Mouse (Mus musculus) myocyte (in vitro differentiated cells): ENCODE measurements around the gene Cnot2.

Experiments used
- MAX ChIP-seq: IDR thresholded peaks from one replicate; pipeline ENCODE4 v1.6.1; 2011; ENCODE audit warnings: low read depth, mild to moderate bottlenecking, control low read depth
- MYOD1 ChIP-seq, 3 experiments: IDR thresholded peaks; one replicate each; pipeline ENCODE4 v1.6.1; 2011; ENCODE audit warnings: control low read depth in 2 of 3, low read depth in 2 of 3, mild to moderate bottlenecking in 2 of 3, moderate library complexity in 1 of 3; ENCODE audit not compliant: insufficient read length in 2 of 3, control insufficient read depth in 1 of 3
- MYOG ChIP-seq, 3 experiments: IDR thresholded peaks; one replicate each; pipeline ENCODE4 v1.6.1; 2011; ENCODE audit warnings: control low read depth in 2 of 3, low read depth in 2 of 3, mild to moderate bottlenecking in 2 of 3; ENCODE audit not compliant: insufficient read length in 2 of 3, control insufficient read depth in 1 of 3, insufficient read depth in 1 of 3
- POLR2A ChIP-seq: IDR thresholded peaks from one replicate; pipeline ENCODE4 v1.6.1; 2011; ENCODE audit warnings: low read depth, mild to moderate bottlenecking, control low read depth, moderate library complexity; ENCODE audit not compliant: insufficient read length
- POLR2AphosphoS2 ChIP-seq: IDR thresholded peaks from one replicate; pipeline ENCODE4 v1.6.1; 2011; ENCODE audit warnings: low read depth, control low read depth; ENCODE audit not compliant: insufficient read length
- USF1 ChIP-seq: IDR thresholded peaks from one replicate; pipeline ENCODE4 v1.6.1; 2011; ENCODE audit warnings: low read depth, mild to moderate bottlenecking, control low read depth, moderate library complexity

DNA sequence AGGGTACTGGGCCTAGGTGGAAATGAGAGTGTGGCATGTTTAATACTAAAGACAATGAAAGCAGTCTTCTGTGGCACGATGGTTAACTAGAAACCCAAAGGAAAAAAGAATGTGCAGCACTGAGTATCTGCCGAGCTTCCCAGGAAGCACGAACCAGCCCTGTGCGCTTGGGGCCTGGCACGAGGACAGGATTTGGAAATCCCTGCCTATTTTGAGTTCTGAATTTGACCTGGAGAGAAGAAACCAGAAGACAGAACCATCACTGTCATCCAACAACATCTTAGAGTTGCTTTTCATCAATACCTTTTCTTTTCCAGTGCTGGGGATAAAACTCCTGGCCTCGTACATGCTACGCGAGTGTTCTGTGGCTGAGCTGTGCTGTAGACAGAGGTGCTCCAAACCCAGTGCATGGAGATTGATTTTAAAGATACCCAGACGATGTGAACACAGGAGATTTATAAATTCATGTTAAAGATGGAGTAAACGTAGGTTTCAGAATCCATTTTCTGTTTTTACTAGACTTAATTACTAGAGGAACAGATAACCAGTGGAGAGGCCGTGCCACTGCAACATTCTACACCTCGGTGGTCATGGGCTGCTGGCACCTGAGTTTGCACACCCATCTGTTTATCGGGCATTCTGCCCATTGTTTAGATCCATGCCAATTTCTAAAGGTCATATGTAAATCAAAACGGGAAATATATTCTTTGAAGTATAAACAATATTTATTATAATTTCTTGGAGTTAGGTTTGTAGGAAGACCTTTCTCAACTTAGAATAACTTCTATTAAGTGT lies 17.9 kb upstream of the Cnot2 start:
- TF ChIP-seq POLR2A, result no peak
- TF ChIP-seq MYOD1 (IDR thresholded peaks at IDR 0.05; ENCODE audit: control insufficient read depth in 1 of 3, insufficient read length in 2 of 3, low read depth in 2 of 3), result no peak
- TF ChIP-seq MYOG (IDR thresholded peaks at IDR 0.05; ENCODE audit: control insufficient read depth in 1 of 3, insufficient read depth in 1 of 3, insufficient read length in 2 of 3, low read depth in 2 of 3), result no peak
- no peak for TF ChIP-seq USF1
- no peak for TF ChIP-seq POLR2AphosphoS2
- no peak for TF ChIP-seq MAX
